Mouse (Mus musculus) G1E (cell line): ENCODE results near the gene Hps4. TPM values are rescaled to one million over a fixed set of nuclear protein-coding genes. Genes with fewer than 3 reads are reported as not detected.
"Not testable (repeated sequence)": the region's sequence is repeated elsewhere in the genome, so short reads cannot be mapped to it uniquely, and the experiment has no call there.

Experiments used
- ATAC-seq: 2 replicates; pipeline ENCODE4 v1.8.0; 2016; ENCODE audit warnings: mild to moderate bottlenecking; ENCODE audit not compliant: insufficient number of reproducible peaks, poor library complexity, low FRiP score, severe bottlenecking; ENCODE audit errors: extremely low read depth
- DNase-seq: peaks from one replicate; pipeline ENCODE4 v3.0.0; 2012; ENCODE audit warnings: low spot score
- H3K27me3 ChIP-seq: 2 replicates; pipeline ENCODE4 v1.6.1; 2012; ENCODE audit warnings: mild to moderate bottlenecking, low read length, inconsistent platforms; ENCODE audit not compliant: insufficient read depth
- H3K36me3 ChIP-seq: replicated peaks from 2 replicates; pipeline ENCODE3; 2012; ENCODE audit warnings: mild to moderate bottlenecking, inconsistent platforms
- H3K4me1 ChIP-seq: 2 replicates; pipeline ENCODE4 v1.6.1; 2012; ENCODE audit warnings: low read depth, low read length, inconsistent platforms, mixed read lengths; ENCODE audit not compliant: insufficient read depth
- H3K4me3 ChIP-seq: 2 replicates; pipeline ENCODE4 v1.5.1; 2012; ENCODE audit warnings: low read depth, mild to moderate bottlenecking, inconsistent platforms, low read length, moderate library complexity, mixed read lengths
- H3K9me3 ChIP-seq: replicated peaks from 2 replicates; pipeline ENCODE4 v1.6.1; 2012; ENCODE audit warnings: inconsistent platforms
- CTCF ChIP-seq: IDR thresholded peaks from 2 replicates; pipeline ENCODE4 v1.5.1; 2012; ENCODE audit warnings: low read depth, low read length, inconsistent platforms, mixed read lengths
- GATA1 ChIP-seq: IDR thresholded peaks from 2 replicates; pipeline ENCODE4 v1.6.1; 2012; ENCODE audit warnings: borderline replicate concordance, low read length, inconsistent platforms, mixed read lengths
- GATA2 ChIP-seq: IDR thresholded peaks from 2 replicates; pipeline ENCODE4 v1.6.1; 2012; ENCODE audit warnings: low read depth, low read length, inconsistent platforms, borderline replicate concordance
- POLR2AphosphoS5 ChIP-seq: IDR thresholded peaks from 2 replicates; pipeline ENCODE4 v1.6.1; 2012; ENCODE audit warnings: low read depth, low read length, inconsistent platforms; ENCODE audit not compliant: insufficient replicate concordance
- TAL1 ChIP-seq: conservative IDR thresholded peaks from 2 replicates; pipeline ENCODE4 v1.6.1; 2012; ENCODE audit warnings: low read depth, low read length, inconsistent platforms, mixed read lengths
- polyA plus RNA-seq: library from polyadenylated mRNA; stranded (reverse); fragments of >175 nt; gene quantifications from 2 replicates; pipeline ENCODE4 v1.2.3, GENCODE M21; 2012
- total RNA-seq, 2 experiments: library from RNA; stranded (forward) in 1 of 2; stranded (reverse) in 1 of 2; fragments of 200-1000 nt in 1 of 2; fragments of >200 nt in 1 of 2; fragmentation: Nextera tagmentation in 1 of 2; gene quantifications; 2 replicates each; pipeline ENCODE4 v1.2.3; 2014 to 2017

The Hps4 gene
- total and polyA plus RNA-seq, 3 experiments: 16.7 to 47.7 (median 33.8) TPM

- Histone ChIP-seq H3K27me3 (peaks cover 6% of the 10 kb centered on the region; the same call in 1 of the 2 replicates), H3K4me3 (no peak overlapping the region), H3K9me3 (peaks cover 13% of the 10 kb centered on the region), H3K4me1 (no peaks in the 10 kb centered on the region), H3K36me3 (no peaks in the 10 kb centered on the region)
- TF ChIP-seq POLR2AphosphoS5: no peak
- no peak for DNase-seq
- no peak for ATAC-seq
These were observed 56.4 kb downstream of the Hps4 start for GRCm38 (mm10) chr5:112399284-112399683.

GRCm38 (mm10) chr5:112402437-112402836 is 59.6 kb downstream of the Hps4 start:
- ATAC-seq (no peak), DNase-seq (no peak)
- H3K4me1 ChIP-seq: no peaks in the 10 kb centered on the region
- TF ChIP-seq TAL1 (no peak), GATA1 (no peak), CTCF (no peak), GATA2 (no peak), POLR2AphosphoS5 (no peak)
- H3K36me3 ChIP-seq: no peaks in the 10 kb centered on the region
- peaks cover 5% of the 10 kb centered on the region for H3K9me3 ChIP-seq
- 0 out of 2 replicates have a peak, but pooled peaks cover 2% of the 10 kb centered on the region for H3K27me3 ChIP-seq
- no peak overlapping the region for H3K4me3 ChIP-seq

DNA sequence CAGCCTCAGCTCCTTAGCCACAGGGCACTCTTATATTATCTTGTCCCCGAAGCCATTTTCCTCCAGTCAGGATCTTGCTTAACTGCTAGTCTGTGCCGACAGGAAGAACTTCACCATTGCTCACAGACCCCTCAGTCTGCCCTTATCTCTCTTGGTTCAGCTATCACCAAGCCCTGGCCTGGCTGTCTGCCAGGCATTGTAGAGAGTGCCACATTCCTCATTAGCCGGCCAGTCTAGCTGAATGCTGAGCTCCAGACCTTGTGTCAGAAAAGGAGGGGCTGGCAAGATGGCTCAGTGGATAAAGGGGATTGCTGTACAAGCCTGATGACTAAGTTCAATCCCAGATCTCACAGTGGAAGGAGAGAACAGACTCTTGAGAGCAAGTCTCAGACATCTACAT is 63.1 kb downstream of the Hps4 start:
- ATAC-seq (no peak), DNase-seq (peak; percentile 39)
- H3K4me3 ChIP-seq: no peak overlapping the region
- 0 out of 2 replicates have a peak, but pooled peaks cover 5% of the 10 kb centered on the region for H3K27me3 ChIP-seq
- peaks cover 5% of the 10 kb centered on the region for H3K9me3 ChIP-seq
- H3K4me1 ChIP-seq: no peaks in the 10 kb centered on the region
- no peaks in the 10 kb centered on the region for H3K36me3 ChIP-seq
- no peak for TF ChIP-seq CTCF
- no peak for TF ChIP-seq TAL1
- no peak for TF ChIP-seq GATA1
- TF ChIP-seq POLR2AphosphoS5: no peak
- no peak for TF ChIP-seq GATA2

DNA sequence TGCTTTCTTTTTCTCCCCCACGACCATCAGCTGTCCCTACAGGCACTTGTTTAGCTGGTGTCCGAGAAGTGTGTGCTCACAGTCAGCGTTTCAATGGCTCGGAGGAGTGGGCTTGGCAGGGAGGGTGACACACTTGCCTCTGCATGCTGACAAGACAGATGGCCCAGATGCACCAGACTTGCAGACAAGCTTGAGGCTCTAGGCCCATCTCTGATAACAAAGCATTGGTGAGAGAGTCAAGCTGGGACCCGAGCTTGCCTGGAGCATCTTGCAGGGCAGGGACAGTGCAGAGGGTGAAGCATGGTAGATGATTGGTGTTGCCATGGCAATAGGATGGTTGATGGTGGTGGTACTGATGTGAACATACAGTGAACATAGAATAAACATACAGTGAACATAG is 66.4 kb downstream of the Hps4 start:
- Histone ChIP-seq H3K27me3 (0 out of 2 replicates have a peak, but pooled peaks cover 3% of the 10 kb centered on the region), H3K9me3 (peaks cover 5% of the 10 kb centered on the region), H3K36me3 (no peaks in the 10 kb centered on the region), H3K4me3 (no peak overlapping the region), H3K4me1 (no peaks in the 10 kb centered on the region)
- no peak for ATAC-seq
- no peak for TF ChIP-seq TAL1
- no peak for TF ChIP-seq POLR2AphosphoS5
- no peak for TF ChIP-seq GATA1
- TF ChIP-seq GATA2: no peak
- no peak for TF ChIP-seq CTCF
- no peak for DNase-seq

DNA sequence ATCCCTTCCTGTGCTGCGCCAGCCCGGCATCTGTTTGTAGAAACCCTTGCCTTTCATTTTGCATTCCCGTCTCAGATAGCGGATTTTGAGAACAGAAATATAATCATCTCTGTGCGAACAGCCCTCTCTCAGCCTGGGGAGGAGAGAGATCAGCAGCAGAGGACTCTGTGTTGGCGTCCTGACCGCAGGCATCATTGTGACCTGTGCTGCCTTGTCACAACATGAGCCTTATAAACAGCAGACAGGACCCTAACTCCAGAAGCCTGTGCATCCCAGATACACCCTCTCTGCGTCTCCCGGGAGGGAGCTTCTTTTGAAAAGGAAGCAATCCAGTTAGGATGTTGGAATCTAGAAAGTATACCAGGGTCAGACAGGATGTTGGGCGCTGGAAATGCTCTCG is 68.2 kb downstream of the Hps4 start:
- ATAC-seq (no peak), DNase-seq (no peak)
- TF ChIP-seq TAL1 (no peak), POLR2AphosphoS5 (no peak), CTCF (no peak), GATA1 (no peak), GATA2 (no peak)
- Histone ChIP-seq H3K4me1 (no peaks in the 10 kb centered on the region), H3K27me3 (0 out of 2 replicates have a peak, but pooled peaks cover 3% of the 10 kb centered on the region), H3K4me3 (no peak overlapping the region), H3K9me3 (peaks cover 5% of the 10 kb centered on the region), H3K36me3 (no peaks in the 10 kb centered on the region)

- ATAC-seq (no peak), DNase-seq (no peak)
- Histone ChIP-seq H3K9me3 (peaks cover 2% of the 10 kb centered on the region), H3K36me3 (no peaks in the 10 kb centered on the region), H3K4me1 (no peaks in the 10 kb centered on the region), H3K27me3 (0 out of 2 replicates have a peak, but pooled peaks cover 3% of the 10 kb centered on the region), H3K4me3 (no peak overlapping the region)
- no peak for TF ChIP-seq POLR2AphosphoS5
- no peak for TF ChIP-seq TAL1
- TF ChIP-seq GATA1: no peak
- TF ChIP-seq CTCF: no peak
- no peak for TF ChIP-seq GATA2
These were observed 68.8 kb downstream of the Hps4 start for GRCm38 (mm10) chr5:112411514-112412335.

- not testable (repeated sequence) for H3K4me3 ChIP-seq, H3K4me1 ChIP-seq, ATAC-seq, H3K27me3 ChIP-seq, DNase-seq, H3K36me3 ChIP-seq, H3K9me3 ChIP-seq
These were observed 69.9 kb downstream of the Hps4 start for GRCm38 (mm10) chr5:112412781-112413180.
